Mouse (Mus musculus) forebrain, embryonic 14.5 days (tissue): ENCODE measurements around the gene Gm49776. TPM values are rescaled to one million over a fixed set of nuclear protein-coding genes. Genes with fewer than 3 reads are reported as not detected.
A peak's percentile ranks its signal among the peaks of the same experiment; 100 is the strongest.

Source experiments
- ATAC-seq: fragments of 200-750 bp; cut with Nextera tagmentation; 2 replicates; pipeline ENCODE4 v1.8.0; 2017; ENCODE audit warnings: mild to moderate bottlenecking, moderate library complexity
- DNase-seq: peaks from one replicate; pipeline ENCODE4 v3.0.0-alpha.2; 2015; ENCODE audit warnings: low spot score
- H3K27ac ChIP-seq: fragments of 300-500 bp; sonication (generic); 2 replicates; pipeline ENCODE4 v1.5.1; 2014; ENCODE audit warnings: low read depth, mild to moderate bottlenecking, control low read depth, low read length, moderate library complexity
- H3K27me3 ChIP-seq: fragments of 300-500 bp; sonication (generic); replicated peaks from 2 replicates; pipeline ENCODE4 v1.6.1; 2014; ENCODE audit warnings: low read length, control low read depth, mixed read lengths; ENCODE audit not compliant: control insufficient read depth, insufficient read depth
- H3K36me3 ChIP-seq: fragments of 300-500 bp; sonication (generic); 2 replicates; pipeline ENCODE4 v1.6.1; 2014; ENCODE audit warnings: low read length, control low read depth; ENCODE audit not compliant: control insufficient read depth, insufficient read depth
- H3K4me1 ChIP-seq: fragments of 300-500 bp; sonication (generic); 2 replicates; pipeline ENCODE4 v1.6.1; 2014; ENCODE audit warnings: antibody characterized with exemption, low read length, control low read depth; ENCODE audit not compliant: control insufficient read depth, insufficient read depth
- H3K4me2 ChIP-seq: fragments of 300-500 bp; sonication (generic); 2 replicates; pipeline ENCODE4 v1.6.1; 2014; ENCODE audit warnings: mild to moderate bottlenecking, control low read depth, low read length
- H3K4me3 ChIP-seq: fragments of 300-500 bp; sonication (generic); 2 replicates; pipeline ENCODE4 v1.5.1; 2014; ENCODE audit warnings: low read depth, low read length, control low read depth
- H3K9ac ChIP-seq: fragments of 300-500 bp; sonication (generic); 2 replicates; pipeline ENCODE4 v1.6.1; 2014; ENCODE audit warnings: mild to moderate bottlenecking, low read length, control low read depth, moderate library complexity
- H3K9me3 ChIP-seq: fragments of 300-500 bp; sonication (generic); replicated peaks from 2 replicates; pipeline ENCODE4 v1.6.1; 2016; ENCODE audit warnings: low read length, control low read depth, mixed read lengths; ENCODE audit not compliant: control insufficient read depth
- WGBS: fragments of 180-500 bp; shearing (Covaris S2); extraction: QIAGEN DNeasy Blood & Tissue Kit; methylation state at CpG from one replicate; pipeline ENCODE4 v1.1.7; 2014; 5-methylcytosine and 5-hydroxymethylcytosine counted together
- polyA plus RNA-seq: library from polyadenylated mRNA; unstranded; fragments of >200 nt; fragmentation: Nextera tagmentation; extraction: Ambion mirVana; gene quantifications from 2 replicates; pipeline ENCODE4 v1.2.1, GENCODE M21; 2014

The Gm49776 gene
- polyA plus RNA-seq, 1 experiment from 2014 or later, result 1.8 TPM

DNA sequence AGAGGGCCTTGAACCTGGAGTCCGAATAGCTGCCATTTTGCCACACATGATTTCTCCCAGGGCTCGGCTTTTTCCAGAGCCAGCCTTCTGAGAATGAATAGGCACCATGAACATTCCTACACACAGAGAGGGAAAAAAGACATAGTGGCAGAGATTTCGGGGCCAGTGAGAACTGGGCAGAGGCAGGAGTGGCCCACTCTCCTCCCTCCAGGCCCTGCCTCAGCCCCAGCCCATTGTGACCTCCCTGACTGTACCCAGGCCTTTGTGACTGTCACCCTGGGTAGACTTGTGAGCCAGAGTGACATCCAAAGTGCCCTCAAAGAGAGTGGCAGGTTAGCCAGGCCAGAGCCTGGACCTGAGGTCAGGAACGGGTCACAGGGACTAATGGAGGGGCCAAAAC is 40.5 kb downstream of the Gm49776 start, which contains the start of gene Ccdc188:
TSS of gene Ccdc188 (plus strand) at position 301 of the 400 bp plus-strand sequence.
- H3K27ac ChIP-seq, result no peak within 1 kb of the TSS
- H3K9ac ChIP-seq, result no peak within 1 kb of the TSS
- 85% methylated on average over 4 of the region's 4 CpGs for WGBS
- no peak within 1 kb of the TSS for H3K4me3 ChIP-seq
- no peak within 1 kb of the TSS for H3K4me2 ChIP-seq
- peaks cover 5% of the 10 kb centered on the region for H3K36me3 ChIP-seq
- no peak for DNase-seq
- H3K9me3 ChIP-seq, result no peaks in the 10 kb centered on the region
- no peak for ATAC-seq
- peaks cover 14% of the 10 kb centered on the region for H3K4me1 ChIP-seq
- no peaks in the 10 kb centered on the region for H3K27me3 ChIP-seq

DNA sequence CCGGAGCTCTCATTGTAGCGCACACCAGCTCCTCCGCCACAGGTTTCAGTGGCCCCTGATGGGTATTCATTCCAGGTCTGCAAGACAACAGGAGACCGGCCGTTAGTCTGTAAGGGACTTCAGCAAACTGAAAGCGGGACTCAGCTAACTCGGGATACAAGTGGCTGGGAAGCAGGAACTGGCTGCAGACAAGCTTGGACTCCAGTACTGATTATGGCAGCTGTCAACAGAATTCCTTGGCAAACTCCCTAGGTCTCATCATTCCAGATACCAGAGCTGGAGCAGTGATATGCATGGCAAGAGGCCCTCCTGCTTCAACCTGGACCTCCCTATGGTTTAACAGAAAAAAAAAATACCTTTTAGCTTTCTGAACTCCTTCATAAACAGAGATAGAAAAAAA is 43.3 kb downstream of the Gm49776 start:
- H3K9me3 ChIP-seq, result no peaks in the 10 kb centered on the region
- 63% methylated on average over 7 of the region's 7 CpGs for WGBS
- no peaks in the 10 kb centered on the region for H3K36me3 ChIP-seq
- DNase-seq, result no peak
- H3K4me2 ChIP-seq, result peak overlapping the region; percentile 41
- peak overlapping the region; percentile 48 for H3K9ac ChIP-seq
- H3K4me1 ChIP-seq, result peaks cover 14% of the 10 kb centered on the region
- no peak for ATAC-seq
- H3K4me3 ChIP-seq, result peak overlapping the region; percentile 14
- no peaks in the 10 kb centered on the region for H3K27me3 ChIP-seq
- peak overlapping the region; percentile 81 for H3K27ac ChIP-seq

DNA sequence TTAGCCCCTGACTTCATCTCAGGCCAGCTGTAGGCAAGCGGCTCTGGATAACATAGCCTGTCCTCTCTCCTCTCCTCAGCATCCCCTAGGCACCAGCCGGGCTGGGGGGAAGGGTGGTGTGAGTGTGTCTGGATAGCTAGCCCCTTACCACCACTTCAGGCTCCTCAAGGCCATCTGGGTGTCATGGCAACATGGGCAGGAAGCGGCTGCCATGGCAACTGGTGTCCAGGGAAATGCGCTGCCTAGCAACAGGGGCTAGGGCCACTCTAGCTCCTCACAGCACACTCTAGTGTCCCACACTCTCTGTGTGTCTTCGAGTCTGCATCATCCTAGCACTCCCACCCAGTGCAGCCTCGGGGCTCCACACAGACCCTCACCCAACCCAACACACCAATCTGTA is 44.4 kb downstream of the Gm49776 start:
- Histone ChIP-seq H3K4me1 (peaks cover 14% of the 10 kb centered on the region), H3K27ac (peak overlapping the region; percentile 81), H3K27me3 (no peaks in the 10 kb centered on the region), H3K9ac (peak overlapping the region; percentile 48), H3K36me3 (no peaks in the 10 kb centered on the region), H3K9me3 (no peaks in the 10 kb centered on the region), H3K4me2 (peak overlapping the region; percentile 41), H3K4me3 (peak overlapping the region; percentile 14; the same call in 1 of the 2 replicates)
- WGBS, result 27% methylated on average over 6 of the region's 6 CpGs
- ATAC-seq, result peak; percentile 89
- DNase-seq, result peak; percentile 93

GRCm38 (mm10) chr16:18211417-18212171 is 46.5 kb downstream of the Gm49776 start:
- H3K4me1 ChIP-seq, result peaks cover 14% of the 10 kb centered on the region
- H3K27ac ChIP-seq, result no peak overlapping the region
- ATAC-seq (peak; percentile 26), DNase-seq (peak; percentile 94)
- 42% methylated on average over 10 of the region's 10 CpGs for WGBS
- H3K4me2 ChIP-seq, result no peak overlapping the region
- no peak overlapping the region for H3K9ac ChIP-seq
- no peaks in the 10 kb centered on the region for H3K9me3 ChIP-seq
- H3K36me3 ChIP-seq, result no peaks in the 10 kb centered on the region
- H3K4me3 ChIP-seq, result no peak overlapping the region
- H3K27me3 ChIP-seq, result no peaks in the 10 kb centered on the region

GRCm38 (mm10) chr16:18210701-18211416 is 47.3 kb downstream of the Gm49776 start:
- ATAC-seq (no peak), DNase-seq (peak; percentile 69)
- no peak overlapping the region for H3K27ac ChIP-seq
- H3K9me3 ChIP-seq, result no peaks in the 10 kb centered on the region
- peaks cover 14% of the 10 kb centered on the region for H3K4me1 ChIP-seq
- no peaks in the 10 kb centered on the region for H3K27me3 ChIP-seq
- H3K4me3 ChIP-seq, result no peak overlapping the region
- H3K9ac ChIP-seq, result no peak overlapping the region
- no peak overlapping the region for H3K4me2 ChIP-seq
- no peaks in the 10 kb centered on the region for H3K36me3 ChIP-seq
- 20% methylated on average over 8 of the region's 8 CpGs for WGBS

- H3K4me3 ChIP-seq, result no peak overlapping the region
- H3K27ac ChIP-seq, result no peak overlapping the region
- H3K27me3 ChIP-seq, result no peaks in the 10 kb centered on the region
- DNase-seq (no peak), ATAC-seq (no peak)
- H3K9me3 ChIP-seq, result no peaks in the 10 kb centered on the region
- H3K4me2 ChIP-seq, result no peak overlapping the region
- H3K36me3 ChIP-seq, result no peaks in the 10 kb centered on the region
- WGBS, result 62% methylated on average over 7 of the region's 7 CpGs
- peaks cover 3% of the 10 kb centered on the region for H3K4me1 ChIP-seq
- H3K9ac ChIP-seq, result no peak overlapping the region
These were observed 54.6 kb downstream of the Gm49776 start for GRCm38 (mm10) chr16:18203430-18204091.

DNA sequence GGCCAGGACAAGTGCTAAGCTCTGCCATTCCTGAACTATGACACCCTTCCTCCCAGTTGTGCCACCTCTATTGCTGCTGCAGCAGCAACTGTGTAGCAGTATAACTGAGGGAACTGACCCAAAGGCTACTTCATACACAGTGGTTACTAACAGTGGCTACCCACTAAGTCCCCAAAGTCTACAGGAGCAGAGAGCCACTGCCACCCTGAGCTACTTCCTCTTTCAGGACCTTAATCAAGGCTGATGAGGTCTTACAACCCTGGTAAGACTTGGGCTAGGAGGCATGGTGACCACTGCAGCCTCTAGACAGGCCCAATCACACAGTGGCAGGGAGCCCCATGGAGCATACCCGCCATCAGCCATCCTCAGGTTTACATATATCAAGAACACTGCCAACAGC is 56.1 kb downstream of the Gm49776 start:
- Histone ChIP-seq H3K9me3 (no peaks in the 10 kb centered on the region), H3K9ac (no peak overlapping the region), H3K4me1 (peaks cover 7% of the 10 kb centered on the region), H3K27ac (no peak overlapping the region), H3K4me3 (no peak overlapping the region), H3K27me3 (no peaks in the 10 kb centered on the region), H3K4me2 (no peak overlapping the region), H3K36me3 (no peaks in the 10 kb centered on the region)
- DNase-seq (no peak), ATAC-seq (no peak)
- WGBS, result 78% methylated on average over 1 of the region's 1 CpGs

GRCm38 (mm10) chr16:18201620-18202019 is 56.5 kb downstream of the Gm49776 start:
- DNase-seq, result no peak
- Histone ChIP-seq H3K9ac (no peak overlapping the region), H3K4me2 (no peak overlapping the region), H3K27ac (no peak overlapping the region), H3K4me3 (no peak overlapping the region), H3K36me3 (no peaks in the 10 kb centered on the region), H3K27me3 (no peaks in the 10 kb centered on the region), H3K4me1 (peaks cover 7% of the 10 kb centered on the region), H3K9me3 (no peaks in the 10 kb centered on the region)
- 60% methylated on average over 1 of the region's 1 CpGs for WGBS
- no peak for ATAC-seq
